19 mouse cellular contexts compared by ENCODE assay signal in genomic region chr2:143739475-143740226, GRCm38 (mm10).
"Had no signal": no experiment of that assay in that cellular context is flagged by ENCODE, and none has a peak within 500 bp of the region (broad histone marks: within the 10 kb centered on the region; RNA-seq: fewer than 3 reads in every experiment).

No protein-coding gene starts in this region.

- ATAC-seq: midbrain, embryonic 13.5 days; midbrain, embryonic 15.5 days had no signal

- H3K9ac ChIP-seq: liver, embryonic 14.5 days; lung, embryonic 14.5 days; midbrain, embryonic 13.5 days; midbrain, embryonic 15.5 days; neural tube, embryonic 12.5 days; stomach, embryonic 15.5 days had no signal

- H3K27ac ChIP-seq: liver, embryonic 14.5 days; midbrain, embryonic 13.5 days; midbrain, embryonic 15.5 days; neural tube, embryonic 12.5 days; stomach, embryonic 15.5 days; stomach, postnatal 0 days had no signal

- H3K4me3 ChIP-seq: midbrain, embryonic 13.5 days; midbrain, embryonic 15.5 days; myocyte; neural tube, embryonic 12.5 days; stomach, embryonic 15.5 days had no signal

- H3K4me2 ChIP-seq: lung, embryonic 14.5 days; midbrain, embryonic 11.5 days; midbrain, embryonic 13.5 days; midbrain, embryonic 15.5 days; neural tube, embryonic 12.5 days; stomach, embryonic 15.5 days had no signal

- H3K27me3 ChIP-seq: midbrain, embryonic 13.5 days; midbrain, embryonic 15.5 days; neural tube, embryonic 12.5 days; stomach, embryonic 15.5 days had no signal

- H3K4me1 ChIP-seq: midbrain, embryonic 13.5 days; midbrain, embryonic 15.5 days; neural tube, embryonic 12.5 days; stomach, embryonic 15.5 days had no signal

- DNase-seq: lung, adult 18-20 months; lung, embryonic 14.5 days; lung, postnatal 10 days; lung, postnatal 4 days; retina, postnatal 1 day; right cerebral cortex, adult 18-20 months; right cerebral cortex, postnatal 25 days; right cerebral cortex, postnatal 4 days; thymus, adult 2 months; thymus, postnatal 25 days; thymus, postnatal 4 days had no signal

- H3K36me3 ChIP-seq: midbrain, embryonic 13.5 days; midbrain, embryonic 15.5 days; neural tube, embryonic 12.5 days; stomach, embryonic 15.5 days had no signal

- H3K9me3 ChIP-seq: midbrain, embryonic 13.5 days; midbrain, embryonic 15.5 days; neural tube, embryonic 12.5 days; stomach, embryonic 15.5 days had no signal
